In genomic region chr12:40889534-40889933, GRCm38 (mm10) we compare ENCODE assay signal across 19 mouse cellular contexts.
DNase-seq lines count a peak whose midpoint lies in the region; ATAC-seq lines count a peak whose summit lies in the region.
"Had no signal": no experiment of that assay in that cellular context is flagged by ENCODE, and none has a peak within 500 bp of the region (broad histone marks: within the 10 kb centered on the region; RNA-seq: fewer than 3 reads in every experiment).

No protein-coding gene starts in this region.

- H3K4me3 ChIP-seq in liver, embryonic 12.5 days: no peak overlapping the region
- H3K4me3 ChIP-seq in liver, embryonic 16.5 days (ENCODE audit: low read depth, low read length): no peak overlapping the region
- H3K4me3 ChIP-seq: embryonic facial prominence, embryonic 15.5 days; forebrain, embryonic 12.5 days; heart, embryonic 13.5 days; hindbrain, embryonic 12.5 days had no signal

- ATAC-seq in erythroblast, adult 5-6 weeks (replicated peaks; ENCODE audit: low FRiP score, poor library complexity, severe bottlenecking): peak; percentile 48; the same call in 1 of the 2 replicates
- peak; percentile 62 for ATAC-seq in liver, embryonic 12.5 days
- peak; percentile 33 for ATAC-seq in liver, embryonic 16.5 days (ENCODE audit: low read depth)
- ATAC-seq: forebrain, embryonic 16.5 days; hindbrain, postnatal 0 days had no signal

- peak overlapping the region; percentile 98 for H3K27ac ChIP-seq in liver, embryonic 12.5 days
- H3K27ac ChIP-seq in liver, embryonic 16.5 days (ENCODE audit: low read length): peak overlapping the region; percentile 95
- H3K27ac ChIP-seq: forebrain, embryonic 12.5 days; hindbrain, embryonic 12.5 days; hindbrain, postnatal 0 days had no signal

- DNase-seq in c-Kit-negative CD71-positive TER-119-positive erythroid progenitor cells, embryonic 14.5 days (ENCODE audit: low read depth, low spot score): peak; percentile 49
- no peak for DNase-seq in gastrocnemius, postnatal 10 days
- DNase-seq in left cerebral cortex, postnatal 10 days (ENCODE audit: extremely low spot score in 1 of 2, low spot score in 2 of 2): no peak
- no peak for DNase-seq in urinary bladder, adult 2 months (ENCODE audit: low spot score)
- DNase-seq: adrenal gland, adult 2 months; adrenal gland, postnatal 25 days; cerebellum, adult 2 months; embryo, embryonic 11 days; gastrocnemius, postnatal 25 days; heart, postnatal 4 days had no signal

- H3K9me3 ChIP-seq in liver, embryonic 12.5 days (replicated peaks): no peaks in the 10 kb centered on the region
- no peaks in the 10 kb centered on the region for H3K9me3 ChIP-seq in liver, embryonic 16.5 days (replicated peaks; ENCODE audit: control insufficient read depth, low read length)
- H3K9me3 ChIP-seq: embryonic facial prominence, embryonic 15.5 days; forebrain, embryonic 12.5 days; heart, embryonic 13.5 days; hindbrain, embryonic 12.5 days had no signal

- H3K4me2 ChIP-seq in liver, embryonic 12.5 days: peak overlapping the region; percentile 69
- H3K4me2 ChIP-seq in liver, embryonic 16.5 days (ENCODE audit: low read depth, low read length): peak overlapping the region; percentile 61
- H3K4me2 ChIP-seq: embryonic facial prominence, embryonic 15.5 days; forebrain, embryonic 12.5 days; hindbrain, embryonic 12.5 days had no signal

- H3K9ac ChIP-seq in liver, embryonic 12.5 days: peak overlapping the region; percentile 66
- peak overlapping the region; percentile 57 for H3K9ac ChIP-seq in liver, embryonic 16.5 days (ENCODE audit: low read depth, low read length)
- H3K9ac ChIP-seq: embryonic facial prominence, embryonic 15.5 days; forebrain, embryonic 12.5 days; heart, embryonic 13.5 days; hindbrain, embryonic 12.5 days had no signal

- WGBS in liver, embryonic 12.5 days (ENCODE audit: insufficient replicate concordance): 62% methylated on average over 3 of the region's 3 CpGs
- WGBS in liver, embryonic 16.5 days (ENCODE audit: insufficient replicate concordance): 64% methylated on average over 3 of the region's 3 CpGs

- H3K36me3 ChIP-seq in liver, embryonic 12.5 days: no peaks in the 10 kb centered on the region
- H3K36me3 ChIP-seq in liver, embryonic 16.5 days (ENCODE audit: control insufficient read depth, insufficient read depth): no peaks in the 10 kb centered on the region
- H3K36me3 ChIP-seq: embryonic facial prominence, embryonic 15.5 days; forebrain, embryonic 12.5 days; heart, embryonic 13.5 days; hindbrain, embryonic 12.5 days had no signal

- H3K27me3 ChIP-seq in liver, embryonic 12.5 days (replicated peaks): no peaks in the 10 kb centered on the region
- no peaks in the 10 kb centered on the region for H3K27me3 ChIP-seq in liver, embryonic 16.5 days (ENCODE audit: control insufficient read depth, insufficient read depth, low read depth, low read length)
- H3K27me3 ChIP-seq: embryonic facial prominence, embryonic 15.5 days; forebrain, embryonic 12.5 days; heart, embryonic 13.5 days; hindbrain, embryonic 12.5 days had no signal

- intact Hi-C loops in left cerebral cortex, postnatal 10 days (cut with DNase I): no loop called here

- peaks cover 86% of the 10 kb centered on the region for H3K4me1 ChIP-seq in liver, embryonic 12.5 days
- peaks cover 68% of the 10 kb centered on the region for H3K4me1 ChIP-seq in liver, embryonic 16.5 days (ENCODE audit: control insufficient read depth, low read depth, low read length)
- H3K4me1 ChIP-seq: embryonic facial prominence, embryonic 15.5 days; forebrain, embryonic 12.5 days; hindbrain, embryonic 12.5 days had no signal
